Mouse (Mus musculus) splenic B cell, adult 2 months (primary cell): Measurements from ENCODE around the gene Ugt1a5.

Experiments
- DNase-seq: peaks from one replicate; pipeline ENCODE4 v3.0.0-alpha.2; 2011; ENCODE audit warnings: low read depth, low spot score
- H3K27me3 ChIP-seq: 2 replicates; pipeline ENCODE4 v1.6.1; 2012; ENCODE audit warnings: mild to moderate bottlenecking, low read length, moderate library complexity, mixed read lengths; ENCODE audit not compliant: control insufficient read depth, poor library complexity, insufficient read depth, severe bottlenecking
- H3K36me3 ChIP-seq: 2 replicates; pipeline ENCODE4 v1.6.1; 2012; ENCODE audit warnings: mild to moderate bottlenecking, low read length, moderate library complexity, mixed read lengths; ENCODE audit not compliant: control insufficient read depth, poor library complexity, insufficient read depth, severe bottlenecking

Gene Ugt1a5

DNA sequence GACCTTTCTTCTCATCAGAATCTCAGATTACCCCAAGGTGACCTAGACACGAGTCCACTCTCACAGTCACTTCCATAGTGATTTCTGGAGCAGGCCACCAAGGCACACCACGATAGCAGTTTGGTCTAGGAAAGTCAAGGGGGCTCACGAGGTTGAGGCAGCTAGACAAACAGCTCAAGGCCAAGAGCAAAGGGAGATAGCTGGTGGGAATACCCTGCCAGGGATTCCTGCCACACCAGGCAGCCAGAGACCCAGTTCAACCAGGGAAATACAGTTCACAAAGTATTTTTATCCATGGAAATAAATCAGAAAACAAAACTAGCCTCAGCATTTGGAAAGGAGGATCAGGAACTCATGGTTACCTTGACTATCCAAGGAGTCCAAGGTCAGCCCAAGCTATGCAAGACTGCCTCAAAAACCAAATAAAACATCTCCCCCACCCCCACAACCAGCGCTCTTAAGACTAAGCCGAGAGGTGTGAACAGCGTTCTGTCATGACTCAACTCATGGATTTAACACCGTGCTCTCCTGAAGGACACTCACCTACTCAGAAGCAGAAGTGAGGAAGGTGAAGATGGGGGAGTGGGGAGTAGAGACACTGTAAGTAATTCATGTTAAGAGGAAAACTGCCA is 98.5 kb downstream of the Ugt1a5 start:
- Histone ChIP-seq H3K36me3 (peaks cover 43% of the 10 kb centered on the region), H3K27me3 (no peaks in the 10 kb centered on the region)
- DNase-seq, result no peak

DNA sequence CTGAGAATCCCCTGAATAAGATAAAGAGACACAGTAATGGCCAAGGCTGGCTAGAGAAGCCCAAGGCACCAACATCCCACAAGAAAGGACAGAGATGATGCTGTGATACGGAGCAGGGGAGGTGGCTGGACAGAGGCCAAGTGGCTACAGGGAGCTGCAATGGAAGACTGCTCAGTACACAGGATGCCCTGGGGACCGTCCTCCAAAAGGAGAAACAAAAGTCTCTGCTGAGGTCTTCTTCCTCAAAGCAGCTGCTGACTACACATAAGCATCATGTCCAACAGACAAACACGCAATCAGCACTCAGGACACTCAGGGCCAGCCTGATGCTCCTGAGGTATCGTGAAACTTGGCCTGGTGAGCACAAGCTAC is 99.0 kb downstream of the Ugt1a5 start:
- no peaks in the 10 kb centered on the region for H3K27me3 ChIP-seq
- H3K36me3 ChIP-seq, result peaks cover 48% of the 10 kb centered on the region
- no peak for DNase-seq

DNA sequence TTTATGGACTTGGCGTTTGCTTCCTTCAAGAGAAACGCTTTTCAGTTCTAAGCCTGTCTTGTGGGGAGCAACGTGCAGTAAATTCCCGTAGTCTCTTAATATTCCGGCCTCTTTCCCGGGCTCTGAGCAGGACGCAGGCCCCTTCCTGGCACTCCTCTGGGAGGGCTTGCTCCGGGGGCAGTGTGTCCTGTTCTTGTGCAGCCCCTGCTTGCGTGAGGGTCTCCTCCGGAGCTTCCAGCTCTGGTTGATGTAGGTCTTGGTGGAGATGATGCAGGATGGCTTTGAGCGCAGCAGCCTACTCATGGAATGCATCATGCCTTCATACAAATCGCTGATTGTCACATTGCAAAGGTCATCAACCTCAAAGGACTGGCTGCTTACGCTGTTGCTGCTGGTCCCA is 100.3 kb downstream of the Ugt1a5 start:
- DNase-seq, result no peak
- Histone ChIP-seq H3K27me3 (no peaks in the 10 kb centered on the region), H3K36me3 (peaks cover 49% of the 10 kb centered on the region)

DNA sequence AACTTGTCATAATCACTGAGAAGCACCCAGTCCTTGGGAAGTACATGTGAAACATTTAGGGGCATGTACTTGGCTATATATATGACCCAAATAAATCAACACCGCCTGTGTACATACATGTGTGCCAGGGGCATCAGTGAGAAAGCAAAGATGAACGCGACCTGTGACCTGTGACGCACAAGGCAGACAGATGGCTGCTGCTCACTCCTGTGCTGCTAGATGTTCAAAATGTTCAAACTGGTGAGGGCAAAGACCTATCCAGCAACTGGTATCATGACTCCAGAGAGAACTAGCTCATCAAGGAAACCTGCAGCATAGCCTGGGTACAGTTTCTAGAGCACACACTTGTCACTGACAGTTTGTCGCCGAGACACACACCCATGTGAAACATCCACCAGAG is 101.7 kb downstream of the Ugt1a5 start:
- no peak for DNase-seq
- H3K36me3 ChIP-seq, result peaks cover 49% of the 10 kb centered on the region
- H3K27me3 ChIP-seq, result no peaks in the 10 kb centered on the region

DNA sequence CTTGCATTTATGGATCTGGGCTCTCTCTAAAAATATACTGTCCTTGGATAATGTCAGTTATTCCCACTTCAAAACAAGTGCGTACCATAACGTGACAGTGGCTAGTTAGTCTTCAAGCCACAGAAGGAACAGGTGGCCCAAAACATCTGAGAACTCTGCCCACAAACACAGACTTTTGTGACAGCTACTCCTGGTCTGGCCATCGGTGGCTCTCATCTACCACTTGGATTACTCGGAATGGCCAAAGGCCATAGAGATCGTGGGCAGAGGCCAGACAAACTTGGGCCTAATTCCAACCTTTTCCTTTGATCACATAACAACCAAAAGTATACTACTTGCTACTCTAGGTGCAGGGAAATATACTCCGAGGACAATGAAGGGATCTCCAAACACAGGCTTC is 102.3 kb downstream of the Ugt1a5 start:
- no peak for DNase-seq
- Histone ChIP-seq H3K36me3 (peaks cover 49% of the 10 kb centered on the region), H3K27me3 (no peaks in the 10 kb centered on the region)
